Mouse (Mus musculus) brain, embryonic 14.5 days (tissue): ENCODE data around the gene Kcnip3.

Experiments
- CTCF ChIP-seq: fragments of 200-500 bp; IDR thresholded peaks from 2 replicates; pipeline ENCODE4 v1.5.1; 2012; ENCODE audit warnings: inconsistent platforms, mild to moderate bottlenecking, moderate library complexity, borderline replicate concordance; ENCODE audit not compliant: insufficient read depth, insufficient read length; ENCODE audit errors: extremely low read depth
- POLR2A ChIP-seq: fragments of 200-500 bp; IDR thresholded peaks from 2 replicates; pipeline ENCODE4 v1.6.1; 2012; ENCODE audit warnings: mild to moderate bottlenecking, inconsistent platforms, borderline replicate concordance; ENCODE audit not compliant: poor library complexity, insufficient read depth, insufficient read length, severe bottlenecking; ENCODE audit errors: extremely low read depth

DNA sequence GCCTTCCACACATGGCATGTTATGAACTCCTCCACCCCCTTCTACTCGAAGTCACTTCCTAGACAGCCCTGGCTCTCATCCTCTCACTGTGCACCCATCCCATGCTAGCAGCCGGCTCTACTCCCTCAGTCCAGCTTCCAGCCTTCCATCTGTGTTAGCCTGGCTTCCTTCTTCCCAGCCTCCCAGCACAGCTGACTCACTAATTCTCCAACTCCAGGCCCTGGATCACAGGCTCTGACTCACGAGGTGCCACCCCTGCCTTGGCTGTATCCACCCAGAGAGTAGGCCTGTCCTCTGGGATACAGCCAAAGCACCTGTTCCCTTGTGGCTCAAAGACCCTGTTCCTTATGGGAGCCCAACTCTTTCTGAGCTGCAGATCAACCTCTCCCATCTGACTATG, 15.7 kb upstream of the Kcnip3 start:
- TF ChIP-seq CTCF (no peak), POLR2A (no peak)
